Mouse (Mus musculus): ENCODE measurements at regions not wholly inside any gene's neighbourhood (a gene's known extent, or its start where the extent isn't known, plus 50 kb on each side); places are given as distances from the start of the nearest gene placed in this dataset.

DNA sequence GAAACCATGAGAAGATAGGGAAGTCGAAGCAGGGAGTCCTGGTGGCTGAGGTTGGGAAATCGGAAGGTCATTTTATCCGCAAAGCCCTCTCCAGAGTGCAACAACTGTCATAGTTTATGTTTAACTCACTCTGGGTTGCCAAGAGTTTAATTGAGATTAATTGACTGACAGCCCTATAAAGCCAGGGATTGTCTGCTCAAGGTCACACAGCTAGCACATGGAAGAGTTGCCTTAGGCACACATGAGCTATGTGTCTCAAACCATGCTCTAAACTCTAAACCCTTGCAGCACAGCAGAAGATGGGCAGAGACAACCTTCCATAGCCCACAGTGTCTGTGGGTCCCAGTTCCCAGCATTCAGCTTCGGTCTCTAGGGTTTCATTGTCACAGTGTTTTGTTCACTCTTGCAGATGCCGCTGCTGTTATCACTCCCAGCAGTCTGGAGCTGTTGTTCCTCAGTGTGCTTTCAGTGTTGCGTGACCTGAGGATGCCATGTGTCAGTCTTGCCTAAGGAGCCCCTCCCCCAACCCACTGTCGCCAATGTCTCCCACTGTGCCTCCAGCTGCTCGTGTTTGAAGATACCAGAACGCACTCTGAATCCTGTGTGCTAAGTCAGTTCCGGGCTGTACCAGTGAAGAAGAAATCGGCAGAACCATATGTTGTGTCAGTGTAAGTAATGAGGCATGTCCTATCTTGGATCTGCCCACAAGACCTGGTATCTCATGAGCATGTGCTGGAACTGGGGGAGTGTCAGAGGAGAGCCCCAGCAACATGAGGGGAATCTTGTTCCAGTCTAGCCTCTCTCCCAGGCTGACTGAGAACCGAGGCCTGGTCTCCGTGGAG lies 179.5 kb upstream of the Klf4 start:
- POLR2A ChIA-PET, result interaction anchor here in 1 of 4 experiments (1.0 kb wide), 1 partner anchor 11 kb away, joined by 3 read pairs; no protein-coding TSS in a partner anchor
- CTCF ChIA-PET, result no interaction called here

DNA sequence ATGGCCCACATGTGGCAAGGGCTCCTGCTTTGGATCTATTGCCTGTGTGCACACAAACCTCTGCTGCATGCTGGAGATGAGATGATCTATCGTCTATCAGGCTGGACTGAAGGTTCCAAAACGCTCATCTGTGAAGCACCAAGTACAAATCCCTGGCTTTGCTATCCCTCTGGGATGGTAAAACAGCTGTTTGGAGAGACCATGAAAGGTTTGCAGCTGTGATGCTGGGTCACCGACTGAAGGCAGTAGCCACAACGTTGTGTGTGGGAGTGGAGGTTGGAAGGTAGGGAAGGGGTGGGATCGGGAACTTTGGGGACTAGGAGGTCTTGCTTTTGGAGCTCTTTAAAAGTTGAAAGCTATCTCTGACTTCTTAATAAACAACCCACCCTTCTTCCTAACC lies 178.2 kb upstream of the Klf4 start:
- POLR2A ChIA-PET, result interaction anchor here in 2 of 4 experiments (1.0 to 1.6 kb wide), 2 partner anchors 10 to 12 kb away, joined by 3 read pairs; no protein-coding TSS in a partner anchor
- CTCF ChIA-PET, result no interaction called here

DNA sequence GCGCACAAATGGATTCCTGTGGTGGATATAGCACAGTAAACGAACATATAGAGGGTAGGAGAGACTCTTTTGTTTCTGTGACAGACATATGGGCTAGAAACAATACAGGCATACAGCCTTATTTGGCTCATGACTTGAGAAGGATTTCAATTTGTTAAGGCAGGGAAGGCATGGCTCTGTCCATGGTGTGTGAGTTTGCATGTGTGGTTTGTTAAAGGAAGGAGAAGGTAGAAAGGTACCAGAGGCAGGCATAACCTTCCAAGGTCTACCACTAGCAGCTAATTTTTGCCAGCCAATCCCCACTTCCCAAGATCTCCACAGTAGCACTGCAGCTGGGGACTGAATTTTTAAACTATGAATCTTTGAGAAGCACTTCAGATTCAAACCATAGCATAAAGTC lies 176.5 kb upstream of the Klf4 start:
- POLR2A ChIA-PET, result interaction anchor here in 1 of 4 experiments (0.6 kb wide), 1 partner anchor 231 kb away, joined by 3 read pairs; no protein-coding TSS in a partner anchor
- CTCF ChIA-PET, result no interaction called here

DNA sequence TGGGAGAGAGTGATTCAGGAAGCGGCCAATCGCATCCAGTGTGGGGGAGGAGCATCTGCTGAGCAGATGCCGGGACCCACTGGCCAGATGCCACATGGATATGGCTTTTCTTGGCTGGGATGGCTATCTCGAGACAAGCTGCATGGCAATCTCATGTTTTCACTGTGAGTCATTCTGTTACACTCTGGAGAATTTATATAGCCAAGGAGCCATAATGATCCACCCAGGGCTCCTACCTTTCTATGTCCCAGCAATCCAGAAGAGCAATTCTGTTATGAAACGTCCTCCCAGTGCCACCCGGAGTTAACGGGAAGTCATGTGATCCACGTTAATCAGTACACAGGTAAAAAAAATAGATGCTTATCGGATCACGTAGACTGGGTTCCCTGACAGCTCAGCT lies 175.7 kb upstream of the Klf4 start:
- POLR2A ChIA-PET, result no interaction called here
- CTCF ChIA-PET, result no interaction called here

DNA sequence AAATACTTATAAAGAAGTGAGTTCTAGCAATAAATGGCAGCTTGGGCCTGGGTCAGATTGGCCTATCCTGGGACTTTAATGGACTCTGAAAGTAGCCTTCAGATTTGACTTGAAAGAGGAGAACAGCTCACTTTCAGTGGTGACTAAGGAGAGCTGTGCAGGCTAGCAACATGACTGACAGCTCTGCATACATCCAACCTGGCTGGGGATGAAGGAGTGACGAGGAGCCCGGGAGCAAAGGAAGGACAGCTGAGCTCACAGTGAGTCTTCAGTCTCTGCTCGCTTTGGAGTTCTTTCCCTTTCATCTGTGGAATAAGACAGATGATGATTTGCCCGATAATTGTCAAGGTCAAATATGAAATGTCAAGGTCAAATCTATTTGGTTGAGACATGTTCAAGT lies 172.7 kb upstream of the Klf4 start:
- ChIA-PET POLR2A (interaction anchor here in 1 of 4 experiments (1.0 kb wide), 1 partner anchor 171 kb away, joined by 3 read pairs; no protein-coding TSS in a partner anchor), CTCF (interaction anchor here in 1 of 4 experiments (0.9 kb wide), 1 partner anchor 189 kb away, joined by 3 read pairs; no protein-coding TSS in a partner anchor)

DNA sequence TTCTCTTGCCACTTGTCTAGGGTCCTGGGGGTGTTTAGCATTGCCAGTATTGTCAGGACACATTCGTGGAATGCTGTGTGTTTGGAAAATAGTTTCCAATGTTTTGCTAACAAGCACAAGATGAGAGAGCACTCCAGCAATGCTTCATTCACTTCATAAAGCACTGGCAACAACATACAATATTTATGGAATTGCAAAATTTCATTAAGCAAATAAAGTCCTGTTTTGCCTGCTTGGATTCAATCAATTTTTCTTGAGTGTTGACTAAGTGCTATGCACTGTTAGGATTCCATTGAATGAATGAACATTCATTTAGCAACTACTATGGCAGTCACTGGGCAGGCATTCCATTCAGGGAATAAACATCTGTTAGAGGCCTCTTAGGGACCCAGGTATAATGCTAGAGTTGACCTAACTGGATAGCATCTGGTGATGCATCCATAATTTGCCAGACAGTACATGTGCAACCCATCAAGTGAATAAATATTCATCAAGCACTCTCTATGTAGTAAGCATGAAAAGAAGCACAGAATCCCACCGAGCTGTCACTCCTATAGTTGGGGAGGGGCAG lies 171.2 kb upstream of the Klf4 start:
- CTCF ChIA-PET, result no interaction called here
- POLR2A ChIA-PET, result no interaction called here

DNA sequence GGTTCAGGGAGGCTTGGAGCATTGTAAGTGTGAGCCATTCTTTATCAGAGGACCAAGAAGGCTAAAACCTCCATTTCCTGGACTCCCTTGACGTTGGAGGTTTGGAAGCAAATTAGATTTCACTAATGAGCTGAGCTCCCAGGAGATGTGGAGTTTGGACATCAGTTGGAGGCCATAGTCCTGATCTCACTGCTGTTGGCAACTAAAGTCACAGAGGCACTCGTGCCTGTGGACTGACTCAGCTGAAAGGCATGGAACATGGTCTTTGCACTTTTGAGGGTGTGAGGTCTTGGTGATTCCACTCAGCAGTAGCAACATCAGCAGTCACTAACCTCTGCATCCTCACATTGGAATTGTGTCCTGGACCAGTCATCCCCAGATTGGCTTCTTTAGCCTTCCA lies 169.1 kb upstream of the Klf4 start:
- ChIA-PET POLR2A (no interaction called here), CTCF (no interaction called here)

DNA sequence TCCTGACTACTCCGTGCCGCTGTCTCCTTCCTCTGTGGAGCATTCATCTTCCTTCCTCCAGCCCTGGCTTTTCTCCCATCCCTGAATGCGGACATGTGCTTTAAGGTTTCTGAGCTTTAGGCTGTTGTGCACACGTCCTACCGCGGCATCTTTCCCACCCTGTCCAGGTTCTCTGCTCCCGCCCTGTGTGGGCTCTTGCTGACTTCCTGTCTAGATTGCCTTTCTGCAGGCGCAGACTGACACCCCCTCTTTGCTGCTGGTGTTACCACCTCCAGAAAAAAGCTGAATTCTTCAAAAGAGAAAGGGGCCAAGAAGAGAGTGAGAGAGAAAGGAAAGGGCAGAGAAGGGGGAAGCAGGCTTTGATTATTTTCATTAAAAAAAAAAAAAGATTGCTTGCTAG lies 167.7 kb upstream of the Klf4 start:
- ChIA-PET CTCF (interaction anchor here in 1 of 4 experiments (0.7 kb wide), 1 partner anchor 21 kb away, joined by 11 read pairs; no protein-coding TSS in a partner anchor), POLR2A (interaction anchor here in 1 of 4 experiments (0.5 to 0.7 kb wide), 2 partner anchors 167 to 1041 kb away, joined by 4 to 5 read pairs; partner anchors contain the start of genes Actl7b and Klf4)

DNA sequence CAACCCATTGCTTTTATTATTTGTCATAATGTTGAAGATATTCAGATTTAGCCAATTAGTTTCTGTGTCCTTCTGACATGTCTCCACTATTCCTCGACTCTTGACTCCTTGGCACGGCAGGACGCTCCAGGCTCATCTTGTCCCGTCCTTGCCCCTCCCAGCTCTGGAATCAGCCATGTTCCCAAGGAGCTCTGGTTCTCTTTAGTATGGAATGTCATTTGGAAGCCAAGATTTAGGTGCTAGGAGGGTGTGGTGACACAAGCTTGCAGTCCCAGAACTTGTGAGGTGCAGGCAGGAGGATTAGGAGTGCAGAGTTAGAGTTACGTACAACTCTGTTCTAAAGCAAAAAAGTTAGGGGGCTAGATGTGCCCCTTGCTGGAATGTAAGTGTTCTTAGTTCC lies 166.9 kb upstream of the Klf4 start:
- ChIA-PET CTCF (no interaction called here), POLR2A (no interaction called here)

DNA sequence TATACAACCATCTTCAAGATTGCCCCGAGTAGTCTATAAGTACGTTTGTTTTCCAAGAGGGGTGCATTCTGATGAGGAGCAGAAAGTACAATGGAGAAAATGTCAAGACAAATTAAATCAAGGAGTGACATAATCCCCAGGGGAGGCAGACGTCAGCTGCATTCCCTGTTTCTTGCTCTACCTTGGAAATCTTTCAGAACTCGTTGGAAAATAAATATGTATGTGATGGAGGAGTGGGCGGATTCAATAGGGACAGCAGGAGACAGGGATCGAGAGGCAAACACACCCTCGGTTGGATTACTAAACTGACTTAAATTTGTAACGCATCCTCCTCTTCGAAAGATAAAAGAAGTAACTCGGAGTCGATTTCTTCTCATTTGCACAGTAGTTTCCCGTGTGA lies 164.8 kb upstream of the Klf4 start:
- ChIA-PET CTCF (no interaction called here), POLR2A (no interaction called here)

DNA sequence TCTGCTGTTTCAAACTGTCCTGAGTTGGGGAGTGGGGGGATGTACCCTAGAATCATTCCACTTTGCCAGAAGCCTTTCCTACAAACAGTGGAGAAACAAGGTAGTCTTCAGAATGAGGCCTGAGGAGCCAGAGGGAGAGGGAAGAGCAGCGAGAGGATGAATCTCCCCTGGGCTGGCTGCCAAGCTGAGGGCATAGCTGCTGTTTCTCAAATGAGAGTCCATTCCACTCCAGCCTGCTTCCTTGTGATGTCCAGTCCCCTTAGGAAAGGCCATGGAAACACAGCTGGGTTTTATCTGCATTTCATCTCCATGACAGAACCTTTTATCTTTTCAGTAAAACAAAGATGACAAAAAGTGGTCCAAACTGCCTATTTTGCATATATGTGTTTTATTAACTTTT lies 164.2 kb upstream of the Klf4 start:
- ChIA-PET CTCF (no interaction called here), POLR2A (interaction anchor here in 1 of 4 experiments (0.6 kb wide), 1 partner anchor 181 kb away, joined by 3 read pairs; no protein-coding TSS in a partner anchor)

DNA sequence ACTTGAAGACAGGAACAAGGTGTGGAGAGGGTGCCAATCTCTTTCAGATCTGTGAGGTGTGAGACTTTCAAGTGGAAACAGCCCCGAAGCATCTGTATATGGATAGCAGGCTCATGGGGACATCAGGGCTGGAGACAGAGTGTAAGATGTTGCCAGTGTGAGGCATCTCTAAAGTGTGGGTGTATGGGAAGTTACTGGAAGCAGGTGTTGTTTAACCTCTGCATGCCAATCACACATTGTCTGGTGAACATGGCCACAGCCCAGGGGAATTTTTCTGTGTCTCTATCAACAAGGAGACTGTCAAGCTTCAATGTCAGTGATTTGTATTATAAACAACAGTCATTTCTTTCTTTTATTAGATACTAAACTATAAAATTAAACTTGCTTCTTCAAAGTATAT lies 163.0 kb upstream of the Klf4 start:
- ChIA-PET CTCF (interaction anchor here in 1 of 4 experiments (0.7 kb wide), 1 partner anchor 71 kb away, joined by 3 read pairs; no protein-coding TSS in a partner anchor), POLR2A (interaction anchor here in 1 of 4 experiments (0.6 kb wide), 1 partner anchor 1744 kb away, joined by 3 read pairs; no protein-coding TSS in a partner anchor)

DNA sequence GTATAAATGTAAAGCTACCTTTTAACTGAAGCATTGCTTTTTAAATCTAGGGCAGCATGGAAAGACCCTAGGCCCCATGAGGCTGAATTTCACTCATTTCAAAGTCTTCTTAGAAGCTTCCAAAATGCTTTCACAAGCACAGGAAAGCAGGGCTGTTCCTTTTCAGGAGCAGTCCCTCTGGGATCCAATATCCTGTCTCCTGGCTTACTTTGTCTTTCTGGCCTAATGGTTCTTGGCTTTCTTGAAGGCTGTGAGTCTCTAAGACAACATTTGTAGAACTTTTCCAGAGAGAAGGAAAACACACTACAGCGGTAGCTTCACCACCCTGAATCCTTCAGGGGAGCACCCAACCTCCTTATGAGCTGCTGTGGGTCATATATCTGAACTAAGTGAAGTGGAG lies 157.2 kb upstream of the Klf4 start:
- POLR2A ChIA-PET, result interaction anchor here in 2 of 4 experiments (0.5 to 0.8 kb wide), 2 partner anchors 13 to 158 kb away, joined by 3 read pairs; no protein-coding TSS in a partner anchor
- CTCF ChIA-PET, result no interaction called here

DNA sequence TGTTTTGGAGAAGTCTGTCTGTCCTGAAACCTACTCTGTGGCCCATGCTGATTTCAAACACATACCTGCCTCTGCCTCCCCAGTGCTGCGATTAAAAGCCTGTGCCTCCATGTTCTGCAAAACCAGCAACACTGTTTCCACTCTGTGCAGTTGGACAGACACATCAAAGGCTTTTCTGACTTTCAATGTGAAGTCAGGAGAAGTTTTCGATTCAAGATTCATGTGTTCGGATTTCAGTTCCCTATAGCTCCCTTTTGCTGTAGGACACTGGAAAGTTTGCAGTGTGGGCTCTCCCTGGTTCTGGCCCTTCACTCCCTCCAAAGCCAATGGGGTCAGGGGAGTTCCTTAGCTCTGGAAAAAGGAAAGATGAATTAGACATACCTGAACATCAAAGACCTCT lies 154.5 kb upstream of the Klf4 start:
- CTCF ChIA-PET, result no interaction called here
- POLR2A ChIA-PET, result interaction anchor here in 1 of 4 experiments (0.7 to 1.2 kb wide), 2 partner anchors 32 to 131 kb away, joined by 3 read pairs; no protein-coding TSS in a partner anchor

DNA sequence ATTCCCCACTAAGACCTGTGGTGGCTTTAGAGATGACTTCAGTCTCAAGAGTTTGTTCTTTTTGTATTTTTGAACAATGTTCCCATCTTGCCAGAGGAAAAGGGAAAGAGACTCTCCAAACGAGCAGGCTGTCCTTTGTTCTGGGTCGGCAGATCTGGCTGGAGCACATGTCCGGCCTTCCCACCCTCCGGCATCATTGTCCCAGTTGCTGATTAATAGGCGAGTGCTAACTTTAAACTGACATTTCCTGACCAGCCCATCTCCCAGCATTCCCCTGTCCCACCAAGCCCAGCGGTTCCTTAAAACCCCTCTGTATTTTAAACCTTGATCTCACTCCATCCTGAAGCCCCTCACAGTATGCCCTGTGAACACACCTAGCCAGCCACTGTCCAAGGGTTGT lies 140.0 kb upstream of the Klf4 start:
- CTCF ChIA-PET, result no interaction called here
- POLR2A ChIA-PET, result interaction anchor here in 1 of 4 experiments (0.5 kb wide), 1 partner anchor 43 kb away, joined by 3 read pairs; no protein-coding TSS in a partner anchor

DNA sequence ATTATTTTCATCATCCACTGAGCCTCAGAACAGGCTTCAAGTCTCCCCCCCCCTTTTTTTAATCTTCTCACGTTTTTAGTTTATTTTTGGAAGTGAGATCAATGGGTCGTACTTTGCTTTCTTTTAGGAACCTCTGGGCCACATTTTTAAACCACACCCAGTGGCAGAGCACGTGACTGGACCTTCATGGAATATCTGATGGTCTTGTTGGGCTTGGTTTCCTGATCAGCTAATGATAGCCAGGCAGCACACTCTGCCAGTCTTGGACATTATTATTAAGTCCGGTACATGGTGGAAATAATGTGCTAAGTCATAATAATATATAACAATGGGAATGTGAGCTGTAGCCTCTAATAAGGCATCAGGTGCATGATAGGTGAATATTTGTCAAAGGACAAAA lies 138.0 kb upstream of the Klf4 start:
- ChIA-PET CTCF (interaction anchor here in 1 of 4 experiments (1.6 kb wide), 1 partner anchor 155 kb away, joined by 3 read pairs; no protein-coding TSS in a partner anchor), POLR2A (no interaction called here)

DNA sequence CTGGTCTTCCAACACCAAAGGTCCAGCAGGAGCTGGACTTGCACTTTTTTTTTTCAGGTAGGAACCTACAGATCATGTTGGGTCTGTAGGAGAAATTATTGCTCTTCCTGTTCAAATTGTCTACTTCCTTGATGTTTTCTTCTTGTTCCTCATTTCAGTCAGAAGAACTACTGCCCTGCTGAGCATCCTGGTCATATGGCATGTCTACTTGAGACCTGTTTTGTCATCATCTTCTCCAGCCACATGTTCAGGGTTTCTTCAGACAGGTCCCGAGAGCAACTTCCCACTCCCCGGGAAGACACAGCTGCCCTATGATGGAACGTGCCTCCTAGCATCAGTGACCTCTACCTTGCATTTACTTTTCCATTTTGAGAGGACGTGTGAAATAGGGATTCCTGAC lies 132.6 kb upstream of the Klf4 start:
- ChIA-PET POLR2A (interaction anchor here in 2 of 4 experiments (0.6 to 0.7 kb wide), 2 partner anchors 8 to 519 kb away, joined by 3 read pairs; no protein-coding TSS in a partner anchor), CTCF (no interaction called here)

DNA sequence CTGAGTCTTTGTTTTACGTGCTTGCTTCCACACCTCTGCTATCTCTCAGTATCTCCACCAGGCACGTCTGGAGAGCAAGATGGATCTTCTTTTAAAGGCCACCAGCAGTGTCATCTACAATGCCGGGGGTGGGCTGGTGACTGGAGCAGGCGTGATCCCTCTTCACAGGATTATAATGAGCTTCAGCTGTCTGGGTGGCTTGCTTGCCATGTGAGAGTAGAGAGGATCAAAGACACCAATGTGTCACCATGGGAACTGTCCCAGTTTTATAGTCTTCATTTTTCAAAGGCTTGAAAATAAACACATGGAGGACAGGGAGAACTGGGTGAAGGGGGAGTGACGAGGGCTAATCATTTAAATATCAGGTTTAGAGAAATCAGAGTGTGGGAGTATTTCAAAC lies 131.6 kb upstream of the Klf4 start:
- ChIA-PET POLR2A (no interaction called here), CTCF (no interaction called here)

DNA sequence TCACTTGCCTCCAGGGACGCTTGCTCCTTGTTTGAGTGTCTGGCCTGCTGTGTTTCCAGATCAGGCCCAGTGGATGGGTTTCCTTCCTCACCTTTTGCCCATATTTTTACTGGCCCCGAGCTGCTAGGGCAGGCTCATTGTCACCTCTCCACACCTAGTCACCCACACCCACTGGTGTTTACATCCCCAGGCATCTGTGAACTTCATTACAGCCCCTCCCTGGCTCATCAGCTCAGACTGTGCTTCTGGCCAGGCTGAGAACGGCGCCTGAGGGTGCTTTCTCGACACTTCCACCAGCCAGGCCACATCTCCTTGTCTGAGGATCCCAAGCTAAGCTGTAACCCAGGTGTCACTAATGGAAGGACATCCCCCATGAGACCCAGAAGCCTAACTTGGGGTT lies 129.8 kb upstream of the Klf4 start:
- CTCF ChIA-PET, result interaction anchor here in 2 of 4 experiments (0.7 to 0.8 kb wide), 2 partner anchors 10 to 664 kb away, joined by 3 read pairs; no protein-coding TSS in a partner anchor
- POLR2A ChIA-PET, result no interaction called here

DNA sequence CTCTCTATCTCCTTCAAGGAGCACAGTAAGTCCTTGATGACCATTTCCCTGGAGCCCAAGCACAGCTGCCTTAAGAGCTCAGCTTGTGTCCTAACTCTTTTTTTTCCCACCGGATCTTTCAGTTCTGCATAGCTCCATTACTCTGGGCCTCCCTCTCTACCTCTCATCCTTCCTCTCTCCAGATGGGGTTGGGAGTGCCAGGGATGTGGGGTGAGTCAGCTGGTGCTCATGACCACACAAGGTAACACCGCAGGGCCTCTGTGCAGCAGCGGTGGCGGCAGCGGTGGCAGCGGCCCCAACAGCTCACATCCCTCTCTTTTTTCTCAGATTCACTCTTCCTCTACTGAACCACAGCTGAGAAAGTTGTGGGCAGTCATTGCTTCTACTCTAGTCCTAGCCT lies 126.6 kb upstream of the Klf4 start:
- ChIA-PET POLR2A (interaction anchor here in 1 of 4 experiments (0.6 kb wide), 1 partner anchor 1610 kb away, joined by 3 read pairs; no protein-coding TSS in a partner anchor), CTCF (no interaction called here)
